9 mouse cellular contexts compared by ENCODE assay signal in genomic region chr13:78679255-78679895, GRCm38 (mm10).
DNase-seq lines count a peak whose midpoint lies in the region; ATAC-seq lines count a peak whose summit lies in the region.
"Had no signal": no experiment of that assay in that cellular context is flagged by ENCODE, and none has a peak within 500 bp of the region (broad histone marks: within the 10 kb centered on the region; RNA-seq: fewer than 3 reads in every experiment).

No protein-coding gene starts in this region.

- ATAC-seq in forebrain, embryonic 15.5 days (replicated peaks) = peak; percentile 46; the same call in 1 of the 2 replicates
- peak; percentile 50; the same call in 1 of the 2 replicates for ATAC-seq in midbrain, embryonic 13.5 days
- ATAC-seq in kidney, embryonic 16.5 days (ENCODE audit: low FRiP score, low TSS enrichment) = no peak

- peaks cover 6% of the 10 kb centered on the region; the same call in 1 of the 2 replicates for H3K4me1 ChIP-seq in forebrain, embryonic 15.5 days
- peaks cover 5% of the 10 kb centered on the region for H3K4me1 ChIP-seq in midbrain, embryonic 13.5 days (replicated peaks)
- no peaks in the 10 kb centered on the region; the same call in 1 of the 2 replicates for H3K4me1 ChIP-seq in kidney, embryonic 16.5 days (ENCODE audit: insufficient read depth, low read length)
- H3K4me1 ChIP-seq: liver, embryonic 13.5 days had no signal

- no peaks in the 10 kb centered on the region for H3K36me3 ChIP-seq in forebrain, embryonic 15.5 days
- no peaks in the 10 kb centered on the region for H3K36me3 ChIP-seq in midbrain, embryonic 13.5 days
- H3K36me3 ChIP-seq in kidney, embryonic 16.5 days (ENCODE audit: insufficient read depth, low read length) = no peaks in the 10 kb centered on the region
- H3K36me3 ChIP-seq: liver, embryonic 13.5 days had no signal

- H3K27ac ChIP-seq in forebrain, embryonic 15.5 days (replicated peaks) = no peak overlapping the region
- no peak overlapping the region for H3K27ac ChIP-seq in midbrain, embryonic 13.5 days
- H3K27ac ChIP-seq in kidney, embryonic 16.5 days (ENCODE audit: low read length) = no peak overlapping the region
- H3K27ac ChIP-seq: liver, embryonic 13.5 days had no signal

- no peak overlapping the region for H3K9ac ChIP-seq in forebrain, embryonic 15.5 days (replicated peaks)
- H3K9ac ChIP-seq in midbrain, embryonic 13.5 days (replicated peaks) = no peak overlapping the region
- no peak overlapping the region for H3K9ac ChIP-seq in kidney, embryonic 16.5 days (replicated peaks; ENCODE audit: low read length)
- H3K9ac ChIP-seq: liver, embryonic 13.5 days had no signal

- no peak overlapping the region for H3K4me2 ChIP-seq in forebrain, embryonic 15.5 days (replicated peaks)
- H3K4me2 ChIP-seq in midbrain, embryonic 13.5 days (replicated peaks) = no peak overlapping the region
- no peak overlapping the region for H3K4me2 ChIP-seq in kidney, embryonic 16.5 days (replicated peaks; ENCODE audit: low read depth, low read length)
- H3K4me2 ChIP-seq: liver, embryonic 13.5 days had no signal

- DNase-seq in kidney, postnatal 14 days = peak; percentile 1
- no peak for DNase-seq in kidney, adult 18-20 months
- peak; percentile 5 for DNase-seq in adrenal gland, postnatal 10 days
- DNase-seq in spleen, postnatal 36 days (ENCODE audit: low spot score in 2 of 2) = no peak
- no peak for DNase-seq in left cerebral cortex, adult 8-10 months (ENCODE audit: low spot score in 2 of 2)
- DNase-seq: liver, embryonic 13.5 days had no signal

- H3K9me3 ChIP-seq in forebrain, embryonic 15.5 days = no peaks in the 10 kb centered on the region
- no peaks in the 10 kb centered on the region for H3K9me3 ChIP-seq in midbrain, embryonic 13.5 days
- H3K9me3 ChIP-seq in kidney, embryonic 16.5 days (ENCODE audit: low read length) = no peaks in the 10 kb centered on the region
- H3K9me3 ChIP-seq: liver, embryonic 13.5 days had no signal

- no peaks in the 10 kb centered on the region for H3K27me3 ChIP-seq in forebrain, embryonic 15.5 days
- H3K27me3 ChIP-seq in midbrain, embryonic 13.5 days = no peaks in the 10 kb centered on the region
- no peaks in the 10 kb centered on the region for H3K27me3 ChIP-seq in kidney, embryonic 16.5 days (ENCODE audit: insufficient read depth, low read length)
- H3K27me3 ChIP-seq: liver, embryonic 13.5 days had no signal

- no peak overlapping the region for H3K4me3 ChIP-seq in forebrain, embryonic 15.5 days
- H3K4me3 ChIP-seq in midbrain, embryonic 13.5 days (replicated peaks) = no peak overlapping the region
- no peak overlapping the region for H3K4me3 ChIP-seq in kidney, embryonic 16.5 days (ENCODE audit: low read length)
- H3K4me3 ChIP-seq: liver, embryonic 13.5 days had no signal

- 25% methylated on average over 4 of the region's 4 CpGs for WGBS in forebrain, embryonic 15.5 days
- WGBS in midbrain, embryonic 13.5 days = 28% methylated on average over 4 of the region's 4 CpGs
- 58% methylated on average over 4 of the region's 4 CpGs for WGBS in kidney, embryonic 16.5 days

Comparison
In these comparisons a context has a peak if more than half of its experiments do, and no peak if none do; other contexts are left out.
1. DNase-seq: peak in kidney, postnatal 14 days (single experiment) and adrenal gland, postnatal 10 days (single experiment); none in kidney, adult 18-20 months (single experiment), spleen, postnatal 36 days (0 of 2) and left cerebral cortex, adult 8-10 months (0 of 2).